Mouse (Mus musculus) thymus, adult 2 months (tissue): ENCODE results near the gene Pygo2. TPM values are rescaled to one million over a fixed set of nuclear protein-coding genes. Genes with fewer than 3 reads are reported as not detected.

Experiments used
- DNase-seq: peaks from one replicate; pipeline ENCODE4 v3.0.0; 2021
- H3K27ac ChIP-seq: fragments of 200-500 bp; 2 replicates; pipeline ENCODE4 v1.5.1; 2012; ENCODE audit warnings: low read length, control low read depth; ENCODE audit not compliant: control insufficient read depth, insufficient read depth
- H3K27me3 ChIP-seq: fragments of 200-500 bp; 2 replicates; pipeline ENCODE4 v1.6.1; 2012; ENCODE audit warnings: mild to moderate bottlenecking, low read length, moderate library complexity, mixed read lengths; ENCODE audit not compliant: control insufficient read depth, insufficient read depth
- H3K36me3 ChIP-seq: fragments of 200-500 bp; 2 replicates; pipeline ENCODE4 v1.6.1; 2012; ENCODE audit warnings: mild to moderate bottlenecking, low read length, moderate library complexity; ENCODE audit not compliant: control insufficient read depth, insufficient read depth
- H3K4me1 ChIP-seq: fragments of 200-500 bp; replicated peaks from 2 replicates; pipeline ENCODE4 v1.6.1; 2012; ENCODE audit warnings: low read length; ENCODE audit not compliant: control insufficient read depth, insufficient read depth
- H3K4me3 ChIP-seq: fragments of 200-500 bp; 2 replicates; pipeline ENCODE4 v1.5.1; 2012; ENCODE audit warnings: mild to moderate bottlenecking, low read length, control low read depth, moderate library complexity; ENCODE audit not compliant: control insufficient read depth, insufficient read depth
- CTCF ChIP-seq: fragments of 200-500 bp; IDR thresholded peaks from 2 replicates; pipeline ENCODE4 v1.5.1; 2012; ENCODE audit warnings: mild to moderate bottlenecking, control low read depth, low read length, moderate library complexity, borderline replicate concordance; ENCODE audit not compliant: control insufficient read depth, poor library complexity, insufficient read depth; ENCODE audit errors: extremely low read depth
- POLR2A ChIP-seq: fragments of 200-500 bp; IDR thresholded peaks from 2 replicates; pipeline ENCODE4 v1.6.1; 2012; ENCODE audit warnings: mild to moderate bottlenecking, low read length, control low read depth, moderate library complexity; ENCODE audit not compliant: control insufficient read depth, poor library complexity, insufficient read depth; ENCODE audit errors: extremely low read depth
- WGBS: fragments of 180-500 bp; shearing (Covaris S2); methylation state at CpG from one replicate; pipeline ENCODE4 v1.1.7; 2018; 5-methylcytosine and 5-hydroxymethylcytosine counted together
- polyA plus RNA-seq: library from polyadenylated mRNA; depleted of rRNA; stranded (reverse); fragments of >200 nt; gene quantifications from 2 replicates; pipeline ENCODE4 v1.2.3, GENCODE M21; 2012

The Pygo2 gene
- polyA plus RNA-seq, 1 experiment: 82.3 TPM

DNA sequence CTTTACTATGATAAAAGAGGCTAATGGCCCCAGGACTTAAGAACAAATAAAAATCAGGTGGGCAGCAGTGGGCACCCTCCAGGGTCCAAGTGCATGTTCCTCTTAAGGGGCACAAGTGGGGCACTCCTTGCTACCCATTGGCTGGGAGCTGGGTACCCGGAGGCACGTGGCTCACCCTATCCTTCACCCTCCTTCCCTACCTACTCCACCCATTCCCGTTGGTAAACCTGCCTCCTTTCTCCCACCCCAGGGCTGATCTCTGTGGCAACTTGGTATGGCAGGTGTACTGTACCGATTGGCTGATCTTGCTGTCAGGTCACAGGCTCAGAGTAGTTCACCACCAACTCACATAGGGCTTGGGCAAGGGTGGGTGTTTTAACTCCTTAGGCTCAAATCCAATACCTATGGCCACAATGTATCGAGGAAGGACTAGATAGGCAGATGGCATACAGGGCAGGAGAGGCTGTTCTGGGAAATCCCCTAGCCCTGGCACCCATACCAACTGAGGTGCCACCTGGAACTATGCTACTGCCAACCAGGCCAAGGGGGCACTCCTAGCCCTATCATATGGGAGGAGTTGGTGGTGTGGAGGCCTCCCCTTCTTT lies 46.3 kb upstream of the Pygo2 start:
- DNase-seq: no peak
- Histone ChIP-seq H3K4me3 (no peak overlapping the region), H3K4me1 (peaks cover 59% of the 10 kb centered on the region), H3K36me3 (no peaks in the 10 kb centered on the region), H3K27ac (no peak overlapping the region; the same call in 1 of the 2 replicates), H3K27me3 (no peaks in the 10 kb centered on the region; the same call in 1 of the 2 replicates)
- WGBS: 87% methylated on average over 5 of the region's 5 CpGs
- TF ChIP-seq POLR2A (no peak), CTCF (no peak)

DNA sequence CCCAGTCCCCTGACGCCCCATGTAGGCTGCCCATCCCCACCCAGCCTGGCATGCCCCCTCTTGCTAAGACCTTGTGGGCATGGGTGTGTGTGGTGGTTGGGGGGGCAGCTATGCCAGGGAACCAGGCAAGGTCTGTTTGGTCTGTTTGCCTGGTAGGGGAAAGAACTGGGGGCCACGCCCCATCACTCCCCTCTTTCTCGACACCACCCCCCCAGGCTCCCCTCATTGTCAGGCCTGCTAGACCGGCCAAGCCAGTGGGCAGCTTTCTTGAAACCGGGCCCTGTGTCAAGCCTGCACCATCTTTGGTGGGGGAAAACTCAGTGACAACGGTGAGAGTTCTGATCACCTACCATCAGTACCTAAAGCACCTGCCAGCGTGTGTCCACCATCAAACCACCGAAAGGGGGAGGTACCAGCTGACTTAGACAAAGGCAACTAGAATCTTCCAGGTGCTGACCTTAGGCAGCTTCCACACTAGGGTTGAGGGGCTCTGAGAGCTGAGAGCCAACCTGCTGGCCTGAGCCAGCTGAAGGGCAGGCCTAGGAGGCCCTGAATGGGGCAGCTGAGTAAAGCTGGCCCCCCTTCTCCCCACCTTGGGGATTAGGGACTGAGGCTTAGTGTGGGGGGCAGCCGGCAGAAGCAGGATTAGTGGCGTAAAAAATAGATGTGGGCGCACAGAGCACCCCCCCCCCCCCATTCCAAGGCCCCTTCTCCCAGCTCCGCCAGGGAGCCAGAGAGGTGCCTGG lies 45.5 kb upstream of the Pygo2 start:
- Histone ChIP-seq H3K4me1 (peaks cover 57% of the 10 kb centered on the region), H3K4me3 (0 out of 2 replicates have a peak overlapping the region, but pooled peaks have one; percentile 37), H3K27ac (no peak overlapping the region)

DNA sequence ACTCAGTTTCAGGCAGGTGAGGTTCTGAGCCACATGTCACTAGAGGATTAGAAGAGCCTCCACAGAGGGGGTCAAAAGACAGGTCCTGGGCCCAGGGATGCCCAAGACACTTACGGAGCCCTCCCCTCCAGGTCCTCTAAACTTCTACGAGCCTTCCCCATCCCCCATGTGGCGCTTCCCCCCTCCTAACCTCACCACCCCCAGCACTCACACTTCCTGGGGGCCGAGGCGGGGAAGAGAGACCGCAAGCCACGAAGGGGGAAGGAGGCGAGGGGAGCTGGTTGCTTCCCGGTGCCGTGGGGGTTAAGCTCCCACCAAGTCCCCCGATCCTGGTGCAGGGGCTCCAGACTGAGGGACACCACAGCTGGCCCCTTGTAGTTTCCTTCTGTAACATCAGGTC lies 44.6 kb upstream of the Pygo2 start:
- Histone ChIP-seq H3K36me3 (no peaks in the 10 kb centered on the region), H3K27me3 (no peaks in the 10 kb centered on the region), H3K27ac (peak overlapping the region; percentile 53; the same call in 1 of the 2 replicates), H3K4me1 (peaks cover 57% of the 10 kb centered on the region), H3K4me3 (peak overlapping the region; percentile 37)
- no peak for TF ChIP-seq CTCF
- TF ChIP-seq POLR2A: no peak
- peak; percentile 66 for DNase-seq
- 3% methylated on average over 11 of the region's 11 CpGs for WGBS

More for the DNA sequence above, 45.5 kb upstream of the Pygo2 start:
- H3K36me3 ChIP-seq: no peaks in the 10 kb centered on the region
- DNase-seq: no peak
- WGBS: 85% methylated on average over 12 of the region's 12 CpGs
- TF ChIP-seq CTCF (no peak), POLR2A (no peak)
- no peaks in the 10 kb centered on the region for H3K27me3 ChIP-seq

- TF ChIP-seq POLR2A (no peak), CTCF (no peak)
- no peaks in the 10 kb centered on the region; the same call in 1 of the 2 replicates for H3K27me3 ChIP-seq
- H3K4me3 ChIP-seq: peak overlapping the region; percentile 37
- H3K27ac ChIP-seq: peak overlapping the region; percentile 53
- peak; percentile 48 for DNase-seq
- H3K4me1 ChIP-seq: peaks cover 60% of the 10 kb centered on the region
- 84% methylated on average over 17 of the region's 17 CpGs for WGBS
- no peaks in the 10 kb centered on the region for H3K36me3 ChIP-seq
Measured at GRCm38 (mm10) chr3:89386438-89387420, 43.3 kb upstream of the Pygo2 start.

GRCm38 (mm10) chr3:89387632-89388031 lies 42.4 kb upstream of the Pygo2 start:
- H3K27me3 ChIP-seq: peaks cover 4% of the 10 kb centered on the region
- peaks cover 65% of the 10 kb centered on the region for H3K4me1 ChIP-seq
- peak overlapping the region; percentile 37 for H3K4me3 ChIP-seq
- TF ChIP-seq CTCF: no peak
- TF ChIP-seq POLR2A: no peak
- no peak for DNase-seq
- peak overlapping the region; percentile 40; the same call in 1 of the 2 replicates for H3K27ac ChIP-seq
- WGBS: 86% methylated on average over 11 of the region's 11 CpGs
- H3K36me3 ChIP-seq: no peaks in the 10 kb centered on the region
